Mouse (Mus musculus): Measurements from ENCODE around the gene Gm6040.

Gm6040 gene

GRCm38 (mm10) chr8:20921971-20922370 lies at the start of gene Gm6040:
Gene Gm6040 (minus strand): TSS chr8:20922071.
- DNase-seq (ENCODE audit: extremely low spot score, low spot score) = no peak

GRCm38 (mm10) chr8:20964531-20964930 lies 42.7 kb upstream of the Gm6040 start:
- no peak for DNase-seq (ENCODE audit: extremely low spot score, low spot score)

GRCm38 (mm10) chr8:20944610-20945009 lies 22.7 kb upstream of the Gm6040 start, which contains the start of gene AY761185:
Gene AY761185 (minus strand): TSS chr8:20944710.
- no peak for DNase-seq (ENCODE audit: extremely low spot score, low spot score)

GRCm38 (mm10) chr8:20912288-20912687 lies 9.6 kb downstream of the Gm6040 start:
- DNase-seq (ENCODE audit: extremely low spot score, low spot score) = no peak

GRCm38 (mm10) chr8:20908256-20908655 lies 13.6 kb downstream of the Gm6040 start:
- no peak for DNase-seq (ENCODE audit: extremely low spot score, low spot score)

GRCm38 (mm10) chr8:20907119-20907518 lies 14.8 kb downstream of the Gm6040 start:
- DNase-seq (ENCODE audit: extremely low spot score, low spot score) = no peak

GRCm38 (mm10) chr8:20902527-20902926 lies 19.3 kb downstream of the Gm6040 start, which contains the start of gene Gm15056:
Gene Gm15056 (minus strand): TSS chr8:20902627.
- DNase-seq (ENCODE audit: extremely low spot score, low spot score) = no peak

- no peak for DNase-seq (ENCODE audit: extremely low spot score, low spot score)
Measured at GRCm38 (mm10) chr8:20892369-20892768, 29.5 kb downstream of the Gm6040 start, which contains the start of gene Defb33. Gene Defb33 (plus strand): TSS chr8:20892669.

GRCm38 (mm10) chr8:20874608-20875007 lies 47.3 kb downstream of the Gm6040 start:
- DNase-seq (ENCODE audit: extremely low spot score, low spot score) = no peak

All from neural tube, embryonic 10.5 days (tissue).